Mouse (Mus musculus) liver (tissue): ENCODE measurements at regions not wholly inside any gene's neighbourhood (a gene's known extent, or its start where the extent isn't known, plus 50 kb on each side); places are given as distances from the start of the nearest gene placed in this dataset.
A peak's percentile ranks its signal among the peaks of the same experiment; 100 is the strongest.

Experiments
- DNase-seq: peaks from one replicate; pipeline ENCODE4 v3.0.0-alpha.2; 2020; ENCODE audit warnings: mixed read lengths

DNA sequence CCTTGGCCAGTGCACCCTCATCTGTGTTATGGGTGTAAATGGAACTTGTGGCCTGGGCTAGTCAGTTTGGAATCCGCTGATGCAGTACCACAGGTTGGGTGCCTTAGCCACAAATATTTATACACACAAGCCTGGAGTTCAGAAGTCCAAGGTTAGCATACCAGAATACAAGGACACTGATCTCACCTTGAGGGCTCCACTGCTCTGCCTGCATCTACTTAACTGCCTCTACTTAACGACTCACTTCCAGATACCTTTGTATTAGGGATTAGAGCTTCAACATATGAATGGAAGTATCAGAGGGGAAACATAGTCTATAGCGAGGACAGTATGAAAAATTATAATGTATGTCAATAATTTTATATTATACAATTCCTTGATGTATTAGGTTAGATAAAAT, 57.5 kb downstream of the Tmem174 start:
- DNase-seq, result no peak

- peak; percentile 19 for DNase-seq
Measured at GRCm38 (mm10) chr13:98578426-98579066, 58.7 kb downstream of the Tmem174 start.

DNA sequence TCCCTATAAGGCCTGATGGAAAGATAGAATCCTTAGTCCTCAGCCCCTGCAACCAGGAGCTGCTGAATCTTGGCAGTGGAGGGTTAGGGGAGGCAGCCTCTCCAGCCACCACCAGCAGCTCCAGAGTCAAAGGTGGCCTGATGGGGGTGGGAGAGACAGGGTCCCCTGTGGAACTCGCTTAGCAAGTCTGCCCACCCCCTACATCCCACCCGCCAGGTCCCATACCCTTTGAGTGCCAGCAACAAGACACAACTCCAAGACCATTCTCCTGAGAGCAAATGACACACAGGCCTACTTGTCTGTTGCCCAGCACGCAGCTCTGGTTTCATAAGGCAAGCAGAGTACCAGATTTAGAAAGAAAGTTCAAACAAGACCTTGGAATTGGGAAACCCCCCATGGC, 61.1 kb downstream of the Tmem174 start:
- DNase-seq, result no peak

- no peak for DNase-seq
Measured at GRCm38 (mm10) chr13:98574057-98574323, 63.2 kb downstream of the Tmem174 start.

DNA sequence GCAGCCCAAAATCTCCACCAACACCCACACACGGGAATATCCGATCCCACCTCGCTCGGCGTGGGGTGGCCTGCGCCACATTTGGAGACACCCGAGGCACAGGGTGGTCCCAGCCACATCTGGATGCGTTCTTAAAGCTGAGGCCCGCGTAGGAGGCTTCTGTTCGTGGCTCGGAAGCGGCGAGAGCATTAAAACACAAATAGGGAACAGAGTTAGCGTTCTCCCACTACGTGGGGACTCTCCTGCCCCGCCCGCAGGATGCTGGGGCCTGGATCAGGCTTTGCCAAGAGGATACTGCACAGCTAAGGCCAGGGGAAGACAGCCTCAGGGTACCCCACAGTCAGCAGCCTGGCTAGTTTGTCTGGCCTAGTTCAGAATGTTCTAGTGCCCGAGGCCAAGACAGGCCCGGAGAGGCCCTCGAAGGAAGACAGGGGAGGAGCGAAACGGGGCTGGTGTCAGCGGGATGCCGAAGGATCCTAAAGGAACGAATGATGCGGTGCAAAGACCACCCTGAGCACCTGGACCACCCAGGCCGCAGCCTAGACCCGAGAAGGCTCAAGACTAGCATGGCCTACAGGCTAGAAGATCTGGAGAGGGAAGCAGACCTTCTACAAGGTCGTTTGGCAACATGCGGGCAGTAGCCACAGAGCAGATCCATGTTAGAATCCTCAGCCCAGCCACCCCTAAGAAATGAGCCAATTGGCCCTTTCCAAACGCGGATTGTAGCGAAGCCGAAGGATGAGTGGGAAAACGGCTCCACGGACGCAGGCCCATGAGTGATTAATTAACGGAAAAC, 63.8 kb downstream of the Tmem174 start:
- no peak for DNase-seq

GRCm38 (mm10) chr13:98572581-98573260, 64.5 kb downstream of the Tmem174 start:
- no peak for DNase-seq

- DNase-seq, result no peak
Measured at GRCm38 (mm10) chr13:98572011-98572570, 65.1 kb downstream of the Tmem174 start.

DNA sequence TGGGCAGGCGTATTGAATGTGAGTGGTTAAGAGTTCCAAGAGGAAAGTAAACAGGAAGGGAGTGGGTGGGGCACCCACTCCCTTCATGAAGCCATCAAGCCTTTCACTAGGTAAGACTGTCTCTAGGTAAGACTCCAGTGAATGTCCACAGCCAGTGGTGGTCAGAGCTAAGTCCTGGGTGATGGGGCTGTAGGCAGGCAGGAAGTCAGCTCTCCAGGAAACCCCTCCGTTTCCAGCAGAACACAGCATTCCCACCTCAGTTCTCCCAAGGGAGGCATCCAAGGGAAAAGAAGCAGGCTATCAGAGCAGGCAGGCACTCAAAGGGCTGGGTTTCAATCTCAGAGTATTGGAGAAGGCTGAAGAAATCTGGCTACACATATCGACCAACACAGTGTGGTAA, 66.2 kb downstream of the Tmem174 start:
- DNase-seq, result no peak

- DNase-seq, result no peak
Measured at GRCm38 (mm10) chr13:98555693-98556092, 63.9 kb upstream of the Gm10320 start.

DNA sequence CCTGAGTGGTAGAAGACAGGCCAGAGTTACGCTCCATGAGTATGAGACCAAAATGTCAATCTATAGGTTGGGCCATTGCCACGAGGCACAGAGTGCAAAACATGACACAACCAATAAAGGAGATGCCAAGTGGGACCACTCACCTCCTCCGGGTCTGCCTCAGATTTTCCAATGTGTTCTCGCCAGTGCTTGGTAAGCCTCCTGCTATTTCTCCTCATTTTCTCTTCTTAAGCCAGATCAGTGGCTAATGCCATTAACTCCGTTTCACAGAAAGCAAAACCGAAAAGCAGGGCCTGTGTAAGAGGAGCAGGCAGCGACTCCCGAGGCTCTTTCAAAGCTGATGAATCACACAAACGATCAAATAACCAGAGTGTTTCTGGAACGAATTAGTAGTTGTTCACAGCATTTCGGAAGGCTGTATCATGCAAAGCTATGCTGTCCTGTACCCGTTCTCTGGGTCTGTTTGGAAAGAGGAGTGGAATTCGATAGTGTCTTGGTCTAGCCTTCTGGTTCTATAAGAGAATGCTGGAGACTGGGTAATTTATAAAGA, 59.7 kb upstream of the Gm10320 start:
- no peak for DNase-seq

DNA sequence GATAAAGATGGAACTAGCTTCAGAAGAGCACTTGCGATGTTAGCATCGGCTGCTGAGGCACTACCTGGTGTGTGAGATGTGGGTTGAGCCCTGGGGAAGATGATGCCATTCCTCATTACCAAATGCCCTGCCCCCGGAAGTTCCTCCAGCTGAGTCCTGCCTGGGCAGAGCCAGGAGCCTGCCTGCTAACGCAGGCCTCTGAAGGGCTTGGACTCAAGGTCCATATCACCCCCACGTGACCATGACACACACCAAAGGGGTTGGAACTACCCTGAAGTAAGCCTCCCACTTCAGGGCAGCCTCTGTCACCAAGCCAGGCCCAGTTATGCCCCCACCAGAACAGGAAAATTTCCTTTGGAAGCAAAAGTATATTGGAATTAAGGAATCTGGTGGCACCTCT, 55.4 kb upstream of the Gm10320 start:
- no peak for DNase-seq

DNA sequence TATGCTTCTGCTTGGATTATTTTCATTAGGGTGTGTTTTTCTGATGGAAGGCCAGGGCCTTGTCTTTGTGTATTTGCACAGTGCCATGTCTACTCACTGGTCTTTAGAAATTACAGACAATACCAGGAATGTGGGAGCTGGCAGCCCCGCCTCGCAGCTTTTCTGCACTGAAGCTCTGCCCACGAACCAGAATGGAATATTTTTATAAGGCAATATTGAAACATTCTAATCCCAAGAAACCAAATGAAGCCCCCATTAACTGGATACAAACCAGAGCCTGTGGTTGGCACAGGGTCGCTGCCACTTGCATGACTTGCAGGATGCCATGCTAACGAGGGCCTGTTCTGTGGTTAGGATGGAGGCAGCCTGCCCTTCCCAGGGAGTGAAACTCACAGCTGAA, 54.3 kb upstream of the Gm10320 start:
- no peak for DNase-seq

DNA sequence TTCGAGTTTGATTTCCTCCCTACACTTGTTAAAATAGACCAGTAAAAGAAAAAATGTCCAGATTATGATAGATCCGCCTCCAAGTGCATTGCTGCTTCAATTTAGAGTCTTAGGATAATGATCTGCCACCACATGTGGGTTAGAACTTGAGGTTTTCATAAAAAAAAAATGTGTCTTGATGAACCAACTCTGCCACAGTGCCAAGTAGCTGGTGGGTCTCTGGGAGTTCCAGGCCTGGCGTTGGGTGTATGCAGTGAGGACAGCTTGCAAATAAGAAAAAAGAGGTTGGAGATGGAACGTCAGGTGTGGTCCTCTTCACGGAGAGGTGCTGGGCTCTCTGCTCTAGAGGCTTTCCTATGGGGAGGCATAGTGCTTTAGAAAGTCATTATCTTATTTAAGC, 53.6 kb upstream of the Gm10320 start:
- no peak for DNase-seq

DNA sequence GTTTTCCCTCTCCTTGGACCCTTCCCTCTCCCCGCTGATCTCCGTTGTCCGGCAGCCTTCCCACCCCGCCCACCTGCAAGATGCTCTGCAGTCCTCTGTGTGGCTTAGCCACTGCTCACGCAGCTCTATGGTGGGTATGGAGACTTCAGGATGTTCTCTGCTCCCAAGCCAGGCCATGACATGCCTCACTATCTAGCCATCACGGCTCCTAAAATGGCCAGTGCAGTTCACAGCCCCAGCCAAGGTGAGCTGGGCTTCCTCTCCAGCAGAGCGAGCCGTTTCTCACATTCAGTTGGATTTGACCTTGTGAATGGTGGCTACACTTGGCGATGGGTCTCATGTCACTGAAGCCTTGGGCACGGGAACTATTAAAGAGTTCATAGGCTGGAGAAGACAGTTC, 52.2 kb upstream of the Gm10320 start:
- DNase-seq, result no peak
